Mouse (Mus musculus) kidney, postnatal 25 days (tissue): Measurements from ENCODE around the gene Celsr1.
"Not testable (repeated sequence)": the region's sequence is repeated elsewhere in the genome, so short reads cannot be mapped to it uniquely, and the experiment has no call there.

Experiments
- DNase-seq, 2 experiments: peaks; one replicate each; pipeline ENCODE4 v3.0.0; 2021; ENCODE audit warnings: mixed read lengths in 2 of 2

Gene Celsr1

DNA sequence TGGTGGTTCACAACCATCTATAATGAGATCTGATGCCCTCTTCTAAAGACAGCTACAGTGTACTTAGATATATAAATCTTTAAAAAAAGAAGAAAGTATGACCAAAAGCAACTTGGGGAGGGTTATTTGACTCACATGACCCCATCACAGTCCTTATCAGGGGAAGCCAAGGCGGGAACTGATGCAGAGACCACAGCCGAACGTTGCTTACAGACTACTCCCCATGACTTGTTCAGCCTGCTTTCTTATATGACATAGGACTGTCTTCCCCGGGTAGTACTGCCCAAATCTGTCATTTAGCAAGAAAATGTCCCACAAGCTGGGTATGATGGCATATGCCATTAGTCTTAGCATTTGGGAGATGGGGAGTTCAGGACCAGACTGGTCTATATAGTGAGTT is 144.3 kb downstream of the Celsr1 start:
- DNase-seq: no peak

DNA sequence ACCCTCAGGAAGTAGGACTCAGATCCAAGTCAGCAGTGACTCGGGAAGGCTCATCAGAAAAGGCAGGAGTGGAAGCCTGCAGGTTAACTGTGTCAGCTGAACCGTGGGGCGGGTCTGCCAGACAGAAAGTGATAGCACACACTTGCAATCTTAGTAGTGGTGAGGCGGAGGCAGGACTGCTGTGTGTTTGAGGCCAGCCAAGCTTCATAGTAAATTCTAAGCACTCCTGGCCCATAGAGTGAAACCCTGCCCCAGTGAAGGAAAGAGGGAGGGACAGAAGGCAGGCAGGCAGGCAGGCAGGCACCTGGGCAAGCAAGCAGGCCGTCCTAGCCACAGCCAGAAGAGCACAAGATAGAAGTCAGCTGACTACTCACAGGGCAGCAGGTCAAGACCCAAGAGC is 148.0 kb downstream of the Celsr1 start:
- peak in 1 of 2 experiments; percentile 44 for DNase-seq

DNA sequence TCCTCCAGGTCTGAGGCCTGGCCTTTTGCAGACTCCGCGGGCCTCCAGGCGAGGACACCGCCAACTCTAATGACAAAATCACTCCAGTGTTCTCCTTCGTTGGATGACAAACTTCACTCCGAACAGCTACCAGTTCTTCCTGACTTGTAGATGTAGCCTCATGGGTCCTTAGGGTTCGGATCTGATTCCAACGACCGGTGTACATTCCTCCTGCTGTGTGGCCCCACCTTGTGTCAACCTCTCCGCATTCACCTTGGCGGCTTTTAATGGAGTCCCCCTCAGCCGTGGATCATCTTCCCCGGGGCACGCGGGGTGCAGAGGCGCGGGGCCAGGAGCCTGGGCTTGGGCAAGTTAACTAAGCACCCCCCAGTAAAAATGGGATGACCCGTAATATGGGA is 154.1 kb downstream of the Celsr1 start:
- DNase-seq: peak; percentile 8 to 58

DNA sequence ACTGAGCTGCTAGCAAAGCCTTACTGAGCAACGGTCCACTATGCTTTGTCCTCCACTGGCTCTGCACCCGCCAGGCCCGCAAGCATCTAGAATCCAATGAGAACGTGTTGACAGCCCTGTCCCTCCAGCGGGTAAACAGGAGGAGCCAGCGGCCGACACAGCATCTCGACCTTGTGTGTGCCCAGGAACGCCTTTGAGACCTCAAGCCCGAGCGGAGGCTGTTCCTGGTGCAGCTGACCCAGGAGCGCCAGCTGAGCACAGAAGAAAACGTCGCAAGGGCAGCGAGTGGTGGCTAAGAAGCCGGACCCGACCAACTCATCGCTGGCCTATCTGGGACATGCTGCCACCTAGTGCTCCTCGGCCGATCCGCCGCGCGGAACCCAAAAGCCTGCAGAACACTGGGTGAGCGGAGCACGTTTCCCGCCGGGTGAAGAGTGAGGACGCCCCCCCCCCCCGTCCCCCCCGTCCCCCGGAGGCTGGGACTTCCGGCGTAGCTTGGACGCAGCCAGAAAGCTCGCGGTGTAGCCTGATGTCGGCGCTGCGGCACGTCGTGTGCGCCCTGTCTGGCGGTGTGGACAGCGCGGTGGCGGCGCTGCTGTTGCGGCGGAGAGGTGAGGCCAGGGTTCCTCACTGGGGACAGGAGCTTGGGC is 154.6 kb downstream of the Celsr1 start, which contains the start of gene Trmu:
Gene Trmu, plus strand, starts transcription at position 465 of the 650 bp plus-strand sequence.
- DNase-seq: peak; percentile 93 to 97

DNA sequence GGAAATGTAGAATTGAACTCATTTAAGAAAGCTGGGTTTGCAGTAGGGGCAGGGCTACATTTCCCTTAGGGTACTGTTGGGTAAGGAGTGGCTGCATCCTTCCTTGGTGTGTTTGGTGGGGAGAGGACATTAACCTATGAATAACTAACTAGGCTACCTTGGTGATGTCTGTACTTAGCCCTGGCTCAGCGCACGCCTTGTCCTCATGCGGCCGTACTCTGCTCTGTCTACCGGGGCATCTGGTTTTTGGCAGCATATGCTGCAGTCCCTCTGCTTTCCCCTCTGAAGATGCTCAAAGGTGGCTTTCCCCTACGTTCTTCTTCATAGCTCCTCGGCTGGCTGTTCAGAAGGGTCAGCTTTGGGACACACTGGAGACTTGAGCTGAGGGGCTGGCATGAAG is 156.2 kb downstream of the Celsr1 start:
- peak; percentile 53 to 83 for DNase-seq

DNA sequence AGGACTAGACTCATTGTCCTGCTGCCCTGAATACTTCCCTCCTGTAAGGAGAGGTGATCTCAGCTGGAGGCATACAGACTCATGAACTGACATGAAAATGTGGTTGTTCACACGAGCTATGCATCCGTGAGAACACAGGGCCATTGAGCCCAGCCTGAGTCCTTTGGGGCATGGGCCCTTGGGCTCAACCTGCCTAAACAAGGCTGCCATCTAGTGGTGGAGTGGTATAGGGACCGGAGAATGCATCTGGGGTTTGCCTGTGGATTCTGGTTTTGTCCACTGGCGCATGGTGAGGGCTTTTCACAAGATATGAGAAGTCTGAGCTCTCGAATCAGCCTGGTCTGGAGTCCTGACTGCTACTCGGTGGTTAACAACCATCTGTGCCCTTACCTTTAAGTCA is 165.9 kb downstream of the Celsr1 start:
- peak; percentile 79 to 84 for DNase-seq

DNA sequence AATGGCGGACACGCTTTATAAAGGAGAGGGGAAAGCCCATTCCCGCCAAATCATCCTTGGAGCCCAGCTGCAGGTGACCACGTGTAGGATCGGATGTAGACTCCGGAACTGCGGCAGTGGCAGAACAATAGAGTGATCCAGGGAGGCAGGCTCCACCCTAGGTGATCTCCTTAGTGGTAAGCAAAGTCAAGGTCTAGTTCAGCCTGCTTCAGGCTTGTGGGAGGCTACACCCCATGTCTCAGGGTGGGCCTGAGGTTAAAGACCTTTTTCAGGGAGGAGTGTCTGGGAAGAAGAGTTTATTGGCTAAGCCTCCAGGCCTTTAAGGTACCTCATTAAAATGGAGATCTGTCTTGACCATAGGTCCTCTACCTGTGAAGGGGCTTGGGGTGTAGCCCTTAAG is 167.7 kb downstream of the Celsr1 start:
- DNase-seq: not testable (repeated sequence)

DNA sequence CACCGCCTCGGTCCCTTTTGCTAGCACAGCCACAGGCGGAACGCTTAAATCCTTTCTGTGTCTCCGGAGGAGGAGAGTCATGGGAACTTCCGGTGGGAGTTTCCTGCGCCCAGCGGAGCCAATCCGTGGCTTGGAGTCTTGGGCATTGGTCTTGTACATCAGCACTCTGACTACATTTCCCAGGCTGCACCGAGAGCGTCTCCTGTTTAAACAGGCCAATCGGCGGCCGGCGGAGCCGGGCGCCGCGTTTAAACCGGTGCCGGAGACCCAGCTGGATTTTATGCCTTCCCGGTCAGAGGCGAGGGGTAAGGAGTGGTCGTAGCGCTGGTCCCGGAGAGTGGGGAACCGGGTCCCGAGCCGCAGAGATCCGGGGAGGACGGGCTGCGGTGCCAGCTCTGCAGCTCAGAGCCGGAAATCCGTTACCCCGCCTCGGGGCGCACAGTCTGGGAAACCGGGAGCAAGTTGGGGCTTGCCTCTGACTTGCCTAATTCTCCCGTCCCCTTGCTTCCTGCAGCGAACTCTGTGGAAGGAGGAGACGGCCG is 174.0 kb downstream of the Celsr1 start, which contains the start of gene Gtse1:
Gene Gtse1, plus strand, starts transcription at position 256 of the 542 bp plus-strand sequence.
- DNase-seq: peak; percentile 96 to 98

DNA sequence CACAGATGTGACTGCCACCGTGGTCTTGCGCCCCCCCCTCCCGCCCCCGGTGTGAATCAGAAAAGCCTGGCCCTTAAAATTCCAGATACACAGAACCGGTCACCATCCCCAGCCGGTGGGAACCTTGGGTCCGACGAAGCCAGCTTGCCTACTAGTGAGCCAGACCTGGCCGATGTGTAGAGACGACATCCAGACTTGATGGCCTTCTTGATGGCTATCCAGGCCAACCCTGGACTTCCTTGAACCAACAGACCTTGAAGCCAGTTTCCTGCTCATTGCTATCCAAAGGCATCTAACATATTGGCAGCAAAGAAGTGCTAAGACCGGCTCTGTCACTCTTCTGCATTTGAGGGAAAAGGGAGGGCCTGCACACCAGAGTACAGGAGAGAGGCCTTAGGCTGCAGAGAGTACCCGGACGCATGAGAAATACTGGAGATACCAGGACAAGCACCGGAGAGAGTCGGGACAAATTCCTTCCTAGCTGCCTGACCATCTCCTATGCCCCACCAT is 174.5 kb downstream of the Celsr1 start:
- peak in 1 of 2 experiments; percentile 8 for DNase-seq

DNA sequence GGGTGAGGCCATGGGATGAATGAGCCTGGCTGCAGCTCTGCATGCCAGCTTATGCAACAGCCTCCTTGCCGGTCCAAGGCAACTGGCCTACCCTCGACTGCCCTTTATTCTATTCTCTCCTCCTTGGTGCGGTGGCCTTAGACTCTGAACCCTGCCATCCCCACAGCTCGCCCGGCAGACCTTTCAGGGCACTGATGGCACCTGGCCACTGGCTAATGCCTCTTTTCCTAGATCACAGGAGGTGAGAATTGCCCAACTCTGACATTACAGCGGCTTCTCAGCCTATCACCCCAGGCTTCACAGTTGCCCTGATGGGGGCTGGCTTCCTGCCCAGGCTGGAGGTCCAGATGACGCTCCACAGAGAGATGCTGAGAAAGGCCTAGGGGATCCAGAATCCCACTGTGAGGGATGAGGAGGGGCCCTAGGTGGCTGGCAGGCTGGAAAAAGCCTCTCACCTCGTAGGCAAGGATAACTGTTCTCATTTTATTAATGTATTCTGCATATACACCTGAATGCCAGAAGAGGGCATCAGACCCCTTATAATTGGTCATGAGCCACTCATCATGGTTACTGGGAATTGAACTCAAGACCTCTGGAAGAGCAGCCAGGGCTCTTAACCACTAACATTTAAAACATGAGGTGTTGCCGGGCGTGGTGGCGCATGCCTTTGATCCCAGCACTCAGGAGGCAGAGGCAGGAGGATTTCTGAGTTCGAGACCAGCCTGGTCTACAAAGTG is 181.8 kb downstream of the Celsr1 start:
- DNase-seq: peak; percentile 40 to 86
